Mouse (Mus musculus) v-Abl transformed pro-B cells (cell line): ENCODE measurements around the gene Fshr.

Source experiments
- in situ Hi-C, 2 experiments: fragments of 400-800 bp; cut with MboI; formaldehyde crosslinking; loops; one replicate each; pipeline ENCODE4 v1.15.1; 2025; ENCODE audit not compliant: unreplicated experiment in 2 of 2

Fshr gene

DNA sequence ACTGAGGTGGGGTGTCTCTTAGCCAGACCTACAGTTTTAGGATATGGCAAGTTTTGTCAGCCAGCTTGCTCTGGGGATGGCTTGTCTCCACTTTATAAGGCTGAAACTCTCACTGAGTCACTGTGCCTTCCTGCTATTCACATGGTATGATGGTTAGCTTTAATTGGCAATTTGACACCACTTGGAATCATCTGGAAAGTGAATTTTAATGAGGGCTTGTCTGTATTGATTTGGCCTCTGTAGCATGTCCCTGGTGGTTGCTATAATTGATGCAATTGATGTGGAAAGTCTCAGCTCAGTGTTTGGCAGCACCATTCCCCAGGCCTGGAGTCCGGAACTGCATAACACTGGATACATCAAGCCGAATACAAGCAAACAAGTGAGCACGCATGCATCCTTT lies 164.4 kb downstream of the Fshr start:
- in situ Hi-C loops, result no loop called here

DNA sequence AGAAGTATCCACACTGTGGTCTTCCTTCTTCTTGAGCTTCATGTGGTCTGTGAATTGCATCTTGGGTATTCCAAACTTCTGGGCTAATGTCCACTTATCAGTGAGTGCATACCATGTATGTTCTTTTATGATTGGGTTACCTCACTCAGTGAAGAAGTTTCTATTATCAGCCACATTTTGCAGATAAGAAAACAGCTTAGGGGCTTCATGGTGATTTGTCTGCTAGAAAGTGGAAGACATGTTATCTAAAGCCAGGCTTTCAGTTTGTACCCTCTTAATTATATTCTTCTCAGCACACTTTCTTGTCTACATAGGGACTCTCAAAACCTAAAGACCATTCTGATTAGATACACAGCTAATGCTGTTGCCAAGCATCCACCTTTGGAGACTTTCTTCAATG lies 165.8 kb downstream of the Fshr start:
- in situ Hi-C loops, result no loop called here

DNA sequence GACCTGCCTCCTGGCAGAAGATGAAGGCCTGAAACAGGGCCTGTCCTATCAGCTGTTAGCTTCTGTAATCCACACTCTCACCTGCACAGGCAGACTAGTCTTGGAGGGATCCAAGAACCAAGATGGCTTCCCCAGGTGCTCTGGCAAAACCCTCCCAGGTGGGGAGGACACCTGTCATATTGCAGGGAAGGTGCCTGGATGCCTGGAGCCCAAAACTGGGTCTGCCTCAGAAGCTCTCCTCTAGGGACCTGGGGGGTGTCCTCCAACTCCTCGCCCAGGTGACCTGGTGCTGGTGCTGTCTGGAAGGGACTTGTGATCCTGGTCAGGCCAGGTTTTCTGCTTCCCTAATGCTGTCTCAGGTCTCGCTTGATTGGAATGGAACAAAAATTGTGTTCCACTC lies 167.5 kb downstream of the Fshr start:
- in situ Hi-C loops, result no loop called here

DNA sequence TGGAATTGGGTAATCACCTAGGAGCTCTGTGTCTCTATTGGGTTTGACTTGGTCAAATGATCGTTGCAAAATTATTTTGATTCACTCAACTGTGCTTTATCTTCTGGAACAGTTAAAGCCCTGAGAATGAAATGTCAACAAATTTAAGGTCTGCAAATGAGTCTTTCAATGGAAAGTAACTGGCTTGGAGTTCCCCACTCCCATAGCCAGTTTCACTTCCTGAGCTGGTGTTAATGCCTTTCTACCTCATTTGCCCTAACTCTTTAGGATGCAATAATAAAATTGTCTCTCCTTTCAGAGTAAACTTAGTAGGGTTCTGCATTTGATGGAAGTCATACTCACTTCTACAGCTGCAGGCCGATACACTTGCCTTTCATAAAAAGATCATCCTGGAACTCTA lies 181.0 kb downstream of the Fshr start:
- in situ Hi-C loops, result no loop called here

DNA sequence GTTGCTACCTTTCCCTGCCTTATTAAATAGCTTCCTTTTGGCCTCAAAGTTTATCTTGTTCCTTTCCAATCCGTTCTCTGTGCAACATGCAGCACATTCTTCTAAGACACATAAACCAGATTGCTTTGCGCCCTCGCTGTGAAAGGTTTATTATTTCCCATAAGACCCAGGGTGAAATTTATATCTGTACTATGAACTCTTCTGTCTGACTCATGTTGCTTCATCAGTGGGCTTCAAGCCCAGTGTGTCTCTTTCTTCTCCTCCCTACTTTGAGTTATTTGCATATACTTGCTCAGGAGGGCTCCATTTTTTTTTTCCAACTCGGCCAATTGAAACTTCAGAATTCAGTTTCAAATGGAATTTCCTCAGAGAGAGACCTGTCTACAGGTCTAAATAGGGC lies 183.5 kb downstream of the Fshr start:
- in situ Hi-C loops, result no loop called here

DNA sequence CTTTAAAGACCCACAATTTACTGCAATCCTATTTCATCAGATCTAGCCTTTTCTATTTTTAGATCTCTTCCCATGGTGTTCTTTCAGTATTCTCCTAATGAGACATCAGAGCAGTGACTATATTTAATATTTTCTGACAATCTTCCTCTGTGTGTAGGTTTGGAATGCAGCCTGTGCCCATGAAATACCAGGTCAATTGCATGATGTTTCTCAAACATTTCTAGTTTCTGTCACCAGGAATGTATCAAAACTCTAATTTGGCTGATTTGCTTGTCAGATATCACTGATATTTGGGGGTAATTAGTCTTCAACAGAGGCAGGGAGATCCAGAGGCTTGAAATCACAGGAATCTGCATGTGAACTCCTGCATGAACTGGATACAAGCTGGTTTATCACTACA lies 186.8 kb downstream of the Fshr start:
- in situ Hi-C loops, result no loop called here

DNA sequence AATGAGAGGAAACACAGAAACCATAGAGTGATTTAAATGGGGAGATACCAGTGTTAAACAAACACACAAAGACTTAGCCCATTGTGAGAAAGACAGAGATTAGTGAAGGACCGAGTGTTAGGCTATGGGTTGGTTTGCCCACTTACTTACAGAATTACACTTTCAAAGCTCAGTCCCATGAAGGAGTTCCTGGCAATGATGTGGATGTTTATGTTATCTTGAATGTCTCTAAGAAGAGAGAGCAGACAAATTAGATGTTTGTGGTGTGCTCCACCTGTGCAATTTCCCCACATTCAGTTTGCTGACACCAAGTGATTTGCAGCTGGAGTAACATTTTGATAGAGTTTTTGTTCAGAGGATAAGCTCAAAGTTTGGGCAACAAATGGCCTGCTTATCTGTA lies 191.4 kb downstream of the Fshr start:
- in situ Hi-C loops, result no loop called here

GRCm38 (mm10) chr17:89008680-89009079 lies 191.8 kb downstream of the Fshr start:
- in situ Hi-C loops, result no loop called here

DNA sequence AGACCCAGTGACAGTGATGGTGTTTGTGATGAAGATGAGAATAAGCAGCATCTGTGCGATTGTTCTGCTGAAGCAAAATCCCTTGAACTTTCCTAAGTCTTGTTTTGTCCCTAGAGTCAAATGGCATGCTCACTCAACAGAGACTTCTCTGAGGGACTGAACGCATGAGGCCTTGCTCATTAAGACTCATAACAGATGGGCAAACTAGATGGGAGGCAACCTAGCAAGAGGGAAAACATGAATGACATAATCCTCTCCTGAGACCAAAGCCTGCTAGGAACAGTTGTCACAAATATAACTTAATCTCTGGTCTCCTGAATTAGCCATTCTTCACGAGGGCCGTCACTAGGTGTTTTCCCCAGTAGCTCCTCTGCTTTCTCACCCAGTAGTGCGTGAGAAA lies 194.5 kb downstream of the Fshr start:
- in situ Hi-C loops, result no loop called here

DNA sequence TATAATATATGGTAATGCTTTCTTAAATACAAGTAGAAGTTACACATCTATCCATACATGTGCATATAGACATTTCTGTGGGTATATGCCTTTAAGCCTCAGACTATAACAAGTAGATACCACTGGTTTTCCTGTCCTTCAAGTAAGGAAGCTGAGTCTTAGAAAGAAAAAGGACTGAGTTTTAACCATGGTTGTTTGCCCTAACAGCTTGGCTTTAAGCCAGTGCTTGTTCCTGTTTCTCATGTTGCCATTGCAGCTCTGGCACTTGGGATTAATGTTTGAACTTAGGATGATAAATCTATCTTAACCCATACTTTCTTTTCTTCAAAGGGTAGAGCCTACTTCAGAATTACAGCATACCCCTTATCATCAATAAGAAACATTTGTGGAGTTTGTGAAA lies 200.6 kb downstream of the Fshr start:
- in situ Hi-C loops, result no loop called here

GRCm38 (mm10) chr17:88998243-88998642 lies 202.2 kb downstream of the Fshr start:
- in situ Hi-C loops, result no loop called here

- in situ Hi-C loops, result no loop called here
These were observed 209.2 kb downstream of the Fshr start for GRCm38 (mm10) chr17:88991238-88991637.

- in situ Hi-C loops, result no loop called here
These were observed 219.6 kb downstream of the Fshr start for GRCm38 (mm10) chr17:88980708-88981355.

GRCm38 (mm10) chr17:88974538-88974937 lies 225.9 kb downstream of the Fshr start:
- in situ Hi-C loops, result loop anchor here in 1 of 2 experiments (25.0 kb wide), 1 partner anchor 1213 kb away; no protein-coding TSS in a partner anchor

GRCm38 (mm10) chr17:88966028-88966427 lies 234.4 kb downstream of the Fshr start:
- in situ Hi-C loops, result loop anchor here in 1 of 2 experiments (25.0 kb wide), 1 partner anchor 1221 kb away; no protein-coding TSS in a partner anchor

GRCm38 (mm10) chr17:88954011-88954410 lies 246.5 kb downstream of the Fshr start:
- in situ Hi-C loops, result loop anchor here (5.0 to 25.0 kb wide), 5 partner anchors 302 to 1633 kb away; no protein-coding TSS in a partner anchor

DNA sequence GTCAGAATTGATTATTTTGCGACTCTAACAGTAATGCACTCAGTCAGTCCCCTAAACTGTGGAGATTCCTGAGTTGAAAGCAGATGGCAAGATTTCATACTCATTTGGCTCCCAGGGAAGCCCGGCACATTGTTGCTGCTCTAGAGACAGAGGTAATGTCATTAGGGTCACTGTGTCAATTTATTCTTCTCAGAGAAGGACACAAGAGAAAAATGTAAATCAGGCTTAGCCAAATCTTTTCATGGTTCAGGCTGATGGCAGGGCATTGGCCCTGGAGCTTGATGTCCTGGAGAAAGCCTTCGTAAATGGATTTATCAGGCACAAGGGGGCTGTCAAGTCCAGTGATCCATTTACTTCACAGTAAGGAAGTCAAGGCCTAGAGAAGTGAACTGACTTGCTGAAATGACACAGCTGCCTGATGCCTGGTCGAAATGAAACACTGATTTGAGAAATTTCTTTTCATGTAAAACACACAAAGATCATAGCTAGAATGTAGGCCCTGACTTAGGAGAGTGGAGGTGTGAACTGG lies 262.3 kb downstream of the Fshr start:
- in situ Hi-C loops, result no loop called here

GRCm38 (mm10) chr17:88937341-88938152 lies 262.9 kb downstream of the Fshr start:
- in situ Hi-C loops, result no loop called here

DNA sequence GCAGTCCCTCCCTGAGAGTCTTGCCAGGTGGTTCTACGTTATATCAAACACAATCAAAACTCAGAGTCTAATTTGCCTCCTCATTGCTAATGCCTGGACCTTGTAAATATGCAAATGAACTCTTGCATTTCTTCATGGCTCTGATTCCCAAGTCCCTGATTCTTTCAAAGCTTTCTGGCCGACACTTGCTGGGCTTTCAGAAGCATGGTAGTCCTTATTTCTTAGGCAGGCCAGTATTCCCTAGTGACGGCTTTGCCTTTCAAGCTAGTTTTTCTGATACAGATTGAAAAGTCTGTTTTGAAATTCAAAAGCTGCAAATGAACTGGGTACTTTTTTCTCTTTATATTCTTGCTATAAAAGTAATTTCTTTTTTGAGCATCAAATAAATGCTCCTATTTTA lies 263.5 kb downstream of the Fshr start:
- in situ Hi-C loops, result no loop called here
